Mouse (Mus musculus): ENCODE measurements at regions not wholly inside any gene's neighbourhood (a gene's known extent, or its start where the extent isn't known, plus 50 kb on each side); places are given as distances from the start of the nearest gene placed in this dataset.
"Not testable (repeated sequence)": the region's sequence is repeated elsewhere in the genome, so short reads cannot be mapped to it uniquely, and the experiment has no call there.

GRCm38 (mm10) chr2:117451818-117452217 lies 109.0 kb upstream of the Rasgrp1 start:
- Histone ChIP-seq H3K27me3 (no peaks in the 10 kb centered on the region), H3K4me3 (replicated peaks) (no peak overlapping the region), H3K9ac (no peak overlapping the region), H3K27ac (replicated peaks) (no peak overlapping the region), H3K9me3 (replicated peaks) (no peaks in the 10 kb centered on the region), H3K4me2 (no peak overlapping the region), H3K36me3 (replicated peaks) (no peaks in the 10 kb centered on the region), H3K4me1 (replicated peaks) (no peaks in the 10 kb centered on the region)
- no peak for ATAC-seq (ENCODE audit: insufficient read depth)
- WGBS (ENCODE audit: insufficient replicate concordance), result 53% methylated on average over 5 of the region's 5 CpGs

DNA sequence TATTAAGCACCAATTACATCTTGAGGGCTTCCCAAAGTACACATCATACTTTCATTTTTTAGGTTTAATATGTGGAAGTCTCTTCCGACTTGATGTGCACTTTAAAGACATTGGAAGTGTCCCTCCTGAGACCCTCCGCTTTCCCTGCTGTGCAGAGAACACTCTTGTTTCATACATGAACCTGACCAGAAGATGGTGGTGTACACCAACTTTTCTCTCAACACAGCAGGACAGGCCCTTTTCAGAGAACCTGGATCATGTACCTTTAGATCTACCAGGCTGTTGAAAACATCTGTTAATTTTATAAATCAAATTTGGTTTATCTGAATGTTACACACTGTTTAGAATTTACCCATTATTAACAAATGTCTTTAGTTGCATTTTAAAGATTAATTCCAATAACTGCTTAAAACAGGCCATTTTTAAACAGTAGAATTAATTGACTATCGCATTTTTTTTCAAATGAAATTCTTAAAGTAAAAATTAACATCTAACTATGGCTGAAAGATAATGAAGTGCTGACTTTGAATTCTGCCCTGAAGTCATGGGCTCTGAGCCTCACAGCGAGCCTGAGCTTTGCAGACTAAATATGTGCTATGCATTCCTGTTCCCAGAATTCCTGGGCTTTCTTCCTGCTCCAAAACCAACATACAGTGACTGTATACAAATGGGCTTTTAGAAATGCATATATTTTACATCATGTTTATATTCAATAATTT lies 112.4 kb upstream of the Rasgrp1 start:
- Histone ChIP-seq H3K27me3 (no peaks in the 10 kb centered on the region), H3K4me2 (no peak overlapping the region), H3K4me1 (replicated peaks) (no peaks in the 10 kb centered on the region), H3K9ac (no peak overlapping the region), H3K36me3 (replicated peaks) (no peaks in the 10 kb centered on the region), H3K4me3 (replicated peaks) (no peak overlapping the region), H3K9me3 (replicated peaks) (no peaks in the 10 kb centered on the region), H3K27ac (replicated peaks) (no peak overlapping the region)
- WGBS (ENCODE audit: insufficient replicate concordance), result 63% methylated on average over 4 of the region's 4 CpGs
- no peak for ATAC-seq (ENCODE audit: insufficient read depth)

- no peak overlapping the region for H3K9ac ChIP-seq
- no peaks in the 10 kb centered on the region for H3K9me3 ChIP-seq (replicated peaks)
- H3K4me3 ChIP-seq (replicated peaks), result no peak overlapping the region
- H3K36me3 ChIP-seq (replicated peaks), result no peaks in the 10 kb centered on the region
- WGBS (ENCODE audit: insufficient replicate concordance), result 65% methylated on average over 7 of the region's 7 CpGs
- H3K4me2 ChIP-seq, result no peak overlapping the region
- H3K27ac ChIP-seq (replicated peaks), result no peak overlapping the region
- H3K27me3 ChIP-seq, result no peaks in the 10 kb centered on the region
- no peak for ATAC-seq (ENCODE audit: insufficient read depth)
- H3K4me1 ChIP-seq (replicated peaks), result no peaks in the 10 kb centered on the region
Observed at GRCm38 (mm10) chr2:117455740-117456455, 113.1 kb upstream of the Rasgrp1 start.

DNA sequence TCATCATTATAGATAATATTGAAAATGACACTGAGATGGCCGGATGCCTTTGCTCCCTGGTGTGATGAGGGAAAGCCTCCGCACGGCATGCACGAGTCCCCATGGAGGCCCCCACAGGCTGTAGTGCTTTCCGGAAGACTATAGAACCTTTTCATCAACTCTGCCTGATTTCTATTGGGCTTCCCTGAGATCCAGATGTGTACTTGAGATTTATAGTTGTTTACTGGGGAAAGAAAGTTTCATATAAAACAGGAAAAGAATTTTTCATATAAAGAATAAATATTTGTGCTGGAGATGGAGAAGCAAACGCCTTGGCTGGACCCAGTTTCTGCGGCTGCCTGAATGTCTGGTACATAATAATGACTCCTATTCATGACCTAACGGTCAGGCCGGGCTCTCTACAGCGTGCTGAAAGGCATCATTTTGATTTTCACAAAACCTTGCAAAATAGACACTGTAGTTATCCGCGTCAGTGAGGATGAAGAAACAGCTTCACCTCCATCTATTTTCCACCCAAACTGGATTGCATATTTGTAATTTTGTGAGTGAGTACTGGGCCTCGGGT lies 113.7 kb upstream of the Rasgrp1 start:
- H3K36me3 ChIP-seq (replicated peaks), result no peaks in the 10 kb centered on the region
- no peaks in the 10 kb centered on the region for H3K4me1 ChIP-seq (replicated peaks)
- H3K4me3 ChIP-seq (replicated peaks), result no peak overlapping the region
- 73% methylated on average over 13 of the region's 13 CpGs for WGBS (ENCODE audit: insufficient replicate concordance)
- no peak overlapping the region for H3K27ac ChIP-seq (replicated peaks)
- no peak overlapping the region for H3K4me2 ChIP-seq
- ATAC-seq (ENCODE audit: insufficient read depth), result no peak
- H3K9me3 ChIP-seq (replicated peaks), result no peaks in the 10 kb centered on the region
- no peak overlapping the region for H3K9ac ChIP-seq
- no peaks in the 10 kb centered on the region for H3K27me3 ChIP-seq

DNA sequence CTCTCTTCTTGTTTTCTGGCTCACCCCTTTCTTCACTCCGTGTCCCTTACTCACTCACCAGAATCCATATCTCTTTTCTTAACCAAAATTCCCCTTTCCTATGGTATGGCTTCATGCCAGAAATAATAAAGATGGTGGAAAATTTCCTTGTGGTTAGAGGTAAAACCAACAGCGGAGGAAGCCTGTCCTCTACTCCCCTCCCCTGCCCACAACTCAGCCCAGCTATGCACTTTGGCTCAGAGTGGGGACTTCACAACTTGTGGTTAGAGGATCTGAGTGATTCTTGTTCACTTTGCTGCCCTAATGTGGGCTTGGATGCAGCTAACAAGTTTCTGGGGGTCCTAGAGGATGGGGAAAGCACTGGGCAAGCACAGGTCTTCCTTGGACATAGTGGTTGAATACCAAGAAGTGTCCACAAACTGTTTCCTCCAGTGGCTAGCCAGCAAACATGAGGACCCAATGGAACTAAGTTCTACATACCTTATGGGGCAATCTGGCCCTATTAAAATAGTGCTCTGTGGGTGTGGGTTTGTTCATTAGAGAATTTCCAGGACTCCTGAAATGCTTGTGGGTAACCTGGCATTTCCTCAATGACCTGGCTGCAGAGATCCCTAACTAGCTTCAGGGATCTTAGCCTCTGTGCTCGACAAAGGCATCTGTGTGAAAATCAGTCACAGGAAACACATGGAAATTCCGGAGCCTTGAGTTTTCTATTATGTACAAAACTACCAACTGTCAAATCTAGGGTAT lies 118.9 kb upstream of the Rasgrp1 start:
- H3K4me3 ChIP-seq (replicated peaks), result no peak overlapping the region
- no peak overlapping the region for H3K9ac ChIP-seq
- no peak for ATAC-seq (ENCODE audit: insufficient read depth)
- H3K4me1 ChIP-seq (replicated peaks), result no peaks in the 10 kb centered on the region
- no peaks in the 10 kb centered on the region for H3K9me3 ChIP-seq (replicated peaks)
- H3K4me2 ChIP-seq, result no peak overlapping the region
- WGBS (ENCODE audit: insufficient replicate concordance), result 35% methylated on average over 4 of the region's 4 CpGs
- no peak overlapping the region for H3K27ac ChIP-seq (replicated peaks)
- H3K27me3 ChIP-seq, result no peaks in the 10 kb centered on the region
- H3K36me3 ChIP-seq (replicated peaks), result no peaks in the 10 kb centered on the region

DNA sequence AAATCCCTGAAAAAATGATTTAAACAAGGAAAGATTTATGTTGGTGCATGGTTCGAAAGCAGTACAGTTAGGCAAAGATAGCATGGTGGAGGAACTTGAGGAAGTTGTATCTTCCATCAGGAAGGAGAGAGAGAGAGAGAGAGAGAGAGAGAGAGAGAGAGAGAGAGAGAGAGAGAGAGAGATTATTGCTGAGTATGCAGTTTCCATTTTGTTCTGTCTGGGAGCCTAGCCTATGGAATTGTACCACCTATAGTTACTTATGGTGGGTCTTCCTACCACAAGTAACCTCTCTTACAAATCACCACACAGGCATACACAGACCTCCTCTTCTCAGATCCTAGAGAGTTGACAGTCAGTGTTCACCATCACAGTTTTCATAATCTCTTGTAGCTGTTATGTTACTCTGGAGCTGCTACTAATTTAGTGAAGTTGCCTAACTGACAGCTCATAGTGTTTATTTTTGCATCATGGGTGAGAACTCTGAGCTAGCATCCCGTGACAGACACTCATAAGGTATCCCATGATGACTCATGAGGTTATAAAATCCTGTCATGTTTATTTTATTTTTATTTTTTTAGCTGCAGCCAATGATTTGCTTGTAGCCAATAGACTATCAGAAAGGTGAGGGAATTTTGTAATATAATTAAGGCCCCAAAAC lies 132.2 kb upstream of the Rasgrp1 start:
- H3K27ac ChIP-seq (replicated peaks), result no peak overlapping the region
- no peak overlapping the region for H3K4me3 ChIP-seq (replicated peaks)
- WGBS (ENCODE audit: insufficient replicate concordance), result 53% methylated on average over 2 of the region's 2 CpGs
- ATAC-seq (ENCODE audit: insufficient read depth), result no peak
- no peak overlapping the region for H3K9ac ChIP-seq
- H3K9me3 ChIP-seq (replicated peaks), result no peaks in the 10 kb centered on the region
- no peaks in the 10 kb centered on the region for H3K4me1 ChIP-seq (replicated peaks)
- H3K4me2 ChIP-seq, result no peak overlapping the region
- H3K27me3 ChIP-seq, result no peaks in the 10 kb centered on the region
- H3K36me3 ChIP-seq (replicated peaks), result no peaks in the 10 kb centered on the region

DNA sequence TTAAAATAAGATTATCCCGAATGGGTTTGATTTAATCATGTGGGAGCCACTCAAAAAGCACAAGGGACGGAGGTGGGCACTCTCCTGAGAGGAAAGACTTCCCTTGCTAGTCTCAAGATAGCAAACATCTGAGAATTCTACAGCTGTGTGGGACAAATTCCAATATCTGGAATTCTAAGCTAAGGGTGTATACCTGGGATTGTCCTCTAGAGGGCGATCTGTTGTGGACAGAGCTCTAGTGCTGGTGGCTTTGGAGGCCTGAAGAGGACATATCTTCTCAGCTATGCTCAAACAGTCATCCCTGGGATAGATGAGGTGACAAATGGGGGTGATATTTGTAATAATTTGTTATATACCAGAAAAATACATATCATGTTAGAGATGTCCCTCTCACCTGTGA lies 132.8 kb upstream of the Rasgrp1 start:
- no peaks in the 10 kb centered on the region for H3K36me3 ChIP-seq (replicated peaks)
- H3K9ac ChIP-seq, result no peak overlapping the region
- H3K27me3 ChIP-seq, result no peaks in the 10 kb centered on the region
- no peak overlapping the region for H3K27ac ChIP-seq (replicated peaks)
- H3K9me3 ChIP-seq (replicated peaks), result no peaks in the 10 kb centered on the region
- H3K4me2 ChIP-seq, result no peak overlapping the region
- no peak for ATAC-seq (ENCODE audit: insufficient read depth)
- no peaks in the 10 kb centered on the region for H3K4me1 ChIP-seq (replicated peaks)
- H3K4me3 ChIP-seq (replicated peaks), result no peak overlapping the region
- WGBS (ENCODE audit: insufficient replicate concordance), result 26% methylated on average over 3 of the region's 3 CpGs

DNA sequence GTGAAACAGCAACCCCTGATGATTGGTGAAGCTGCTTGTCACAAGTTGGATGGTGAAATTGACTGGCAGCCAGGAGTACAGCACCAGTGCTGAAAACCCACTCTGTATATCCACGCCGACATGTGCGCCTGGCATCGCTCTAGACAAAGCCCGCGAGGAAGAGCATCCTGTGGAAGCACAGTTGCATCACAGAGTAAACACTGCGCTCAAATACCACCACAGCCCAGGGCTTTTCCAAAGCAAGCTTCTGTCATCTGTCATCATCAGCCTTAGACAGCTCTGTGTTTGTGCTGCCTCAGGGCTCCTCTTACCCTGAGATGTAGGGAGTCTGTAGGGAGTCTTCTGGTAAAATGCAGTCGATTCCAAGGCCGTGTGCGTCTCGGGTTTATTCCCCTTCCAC lies 134.7 kb upstream of the Rasgrp1 start:
- not testable (repeated sequence) for H3K9ac ChIP-seq; H3K4me2 ChIP-seq; H3K4me3 ChIP-seq (replicated peaks); H3K27me3 ChIP-seq; H3K27ac ChIP-seq (replicated peaks); H3K9me3 ChIP-seq (replicated peaks); H3K36me3 ChIP-seq (replicated peaks); ATAC-seq (ENCODE audit: insufficient read depth); H3K4me1 ChIP-seq (replicated peaks)
- WGBS (ENCODE audit: insufficient replicate concordance), result 74% methylated on average over 11 of the region's 11 CpGs

DNA sequence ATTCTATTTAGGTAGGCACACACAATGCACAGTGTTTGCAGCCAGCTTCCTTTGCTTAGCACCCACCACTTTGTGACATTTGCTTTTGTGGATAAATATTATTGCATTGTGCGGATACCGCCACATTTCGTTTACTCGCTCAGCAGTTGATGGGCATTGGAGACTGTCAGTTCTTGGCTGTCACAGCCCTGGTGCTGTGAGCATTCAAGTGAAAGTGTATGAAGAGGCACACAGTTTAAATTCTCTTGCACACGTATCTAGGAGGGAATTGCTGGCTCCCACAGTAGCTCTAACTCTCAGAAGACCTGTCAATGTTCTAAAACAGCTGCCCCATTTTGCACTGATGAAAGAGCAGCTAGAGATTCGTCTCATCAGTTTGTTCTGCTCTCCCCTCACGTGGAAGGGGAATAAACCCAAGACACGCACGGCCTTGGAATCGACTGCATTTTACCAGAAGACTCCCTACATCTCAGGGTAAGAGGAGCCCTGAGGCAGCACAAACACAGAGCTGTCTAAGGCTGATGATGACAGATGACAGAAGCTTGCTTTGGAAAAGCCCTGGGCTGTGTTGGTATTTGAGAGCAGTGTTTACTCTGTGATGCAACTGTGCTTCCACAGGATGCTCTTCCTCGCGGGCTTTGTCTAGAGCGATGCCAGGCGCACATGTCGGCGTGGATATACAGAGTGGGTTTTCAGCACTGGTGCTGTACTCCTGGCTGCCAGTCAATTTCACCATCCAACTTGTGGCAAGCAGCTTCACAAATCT lies 136.6 kb upstream of the Rasgrp1 start:
- H3K4me1 ChIP-seq (replicated peaks); H3K27me3 ChIP-seq; H3K4me2 ChIP-seq; H3K9ac ChIP-seq; H3K27ac ChIP-seq (replicated peaks); H3K36me3 ChIP-seq (replicated peaks); ATAC-seq (ENCODE audit: insufficient read depth); H3K4me3 ChIP-seq (replicated peaks); H3K9me3 ChIP-seq (replicated peaks): not testable (repeated sequence)
- 61% methylated on average over 16 of the region's 16 CpGs for WGBS (ENCODE audit: insufficient replicate concordance)

GRCm38 (mm10) chr2:117486447-117486846 lies 143.6 kb upstream of the Rasgrp1 start:
- no peaks in the 10 kb centered on the region for H3K9me3 ChIP-seq (replicated peaks)
- no peaks in the 10 kb centered on the region for H3K36me3 ChIP-seq (replicated peaks)
- H3K4me1 ChIP-seq (replicated peaks), result no peaks in the 10 kb centered on the region
- 69% methylated on average over 2 of the region's 2 CpGs for WGBS (ENCODE audit: insufficient replicate concordance)
- no peak overlapping the region for H3K9ac ChIP-seq
- H3K27me3 ChIP-seq, result no peaks in the 10 kb centered on the region
- H3K4me3 ChIP-seq (replicated peaks), result no peak overlapping the region
- H3K4me2 ChIP-seq, result no peak overlapping the region
- no peak overlapping the region for H3K27ac ChIP-seq (replicated peaks)
- no peak for ATAC-seq (ENCODE audit: insufficient read depth)

Measured in liver, embryonic 15.5 days (tissue).